Mouse (Mus musculus): ENCODE measurements around the gene Tram2. TPM values are rescaled to one million over a fixed set of nuclear protein-coding genes. Genes with fewer than 3 reads are reported as not detected.

The Tram2 gene
- polyA plus RNA-seq, 1 experiment from 2014 or later: 6.5 TPM

- ATAC-seq (ENCODE audit: insufficient number of reproducible peaks, insufficient read depth, low FRiP score, low TSS enrichment, low read depth): no peak
- 88% methylated on average over 12 of the region's 12 CpGs for WGBS
Measured at GRCm38 (mm10) chr1:21080362-21080761, 1.3 kb upstream of the Tram2 start.

GRCm38 (mm10) chr1:21078481-21079214 is 381 bp downstream of the Tram2 start:
- H3K4me3 ChIP-seq (replicated peaks): peak overlapping the region; percentile 68
- H3K4me1 ChIP-seq (replicated peaks): peaks cover 50% of the 10 kb centered on the region
- H3K36me3 ChIP-seq: no peaks in the 10 kb centered on the region
- under 1% methylated on average over 35 of the region's 36 CpGs for WGBS
- H3K4me2 ChIP-seq: peak overlapping the region; percentile 71
- 0 out of 2 replicates have a peak, but pooled peaks cover 3% of the 10 kb centered on the region for H3K27me3 ChIP-seq
- ATAC-seq (ENCODE audit: insufficient number of reproducible peaks, insufficient read depth, low FRiP score, low TSS enrichment, low read depth): peak; percentile 52
- no peaks in the 10 kb centered on the region for H3K9me3 ChIP-seq
- H3K27ac ChIP-seq: peak overlapping the region; percentile 93
- peak overlapping the region; percentile 74 for H3K9ac ChIP-seq (replicated peaks)

More at GRCm38 (mm10) chr1:21080362-21080761, 1.3 kb upstream of the Tram2 start:
- Histone ChIP-seq H3K4me1 (replicated peaks) (peaks cover 32% of the 10 kb centered on the region), H3K36me3 (no peaks in the 10 kb centered on the region), H3K27ac (no peak overlapping the region), H3K27me3 (0 out of 2 replicates have a peak, but pooled peaks cover 3% of the 10 kb centered on the region), H3K9ac (replicated peaks) (no peak overlapping the region), H3K4me2 (no peak overlapping the region), H3K4me3 (replicated peaks) (no peak overlapping the region), H3K9me3 (no peaks in the 10 kb centered on the region)

- H3K27me3 ChIP-seq: no peaks in the 10 kb centered on the region
- H3K4me2 ChIP-seq: peak overlapping the region; percentile 71
- peak overlapping the region; percentile 60; the same call in 1 of the 2 replicates for H3K27ac ChIP-seq
- no peaks in the 10 kb centered on the region for H3K36me3 ChIP-seq
- H3K9ac ChIP-seq (replicated peaks): 0 out of 2 replicates have a peak overlapping the region, but pooled peaks have one; percentile 74
- no peak for ATAC-seq (ENCODE audit: insufficient number of reproducible peaks, insufficient read depth, low FRiP score, low TSS enrichment, low read depth)
- H3K9me3 ChIP-seq: no peaks in the 10 kb centered on the region
- peaks cover 53% of the 10 kb centered on the region for H3K4me1 ChIP-seq (replicated peaks)
- peak overlapping the region; percentile 68 for H3K4me3 ChIP-seq (replicated peaks)
- WGBS: 87% methylated on average over 7 of the region's 7 CpGs
Measured at GRCm38 (mm10) chr1:21077619-21078018, 1.4 kb downstream of the Tram2 start.

GRCm38 (mm10) chr1:21077191-21077590 is 1.8 kb downstream of the Tram2 start:
- Histone ChIP-seq H3K9ac (replicated peaks) (no peak overlapping the region), H3K4me2 (peak overlapping the region; percentile 71), H3K27me3 (no peaks in the 10 kb centered on the region), H3K36me3 (no peaks in the 10 kb centered on the region), H3K27ac (peak overlapping the region; percentile 60), H3K9me3 (no peaks in the 10 kb centered on the region), H3K4me1 (replicated peaks) (peaks cover 53% of the 10 kb centered on the region), H3K4me3 (replicated peaks) (peak overlapping the region; percentile 68)
- no peak for ATAC-seq (ENCODE audit: insufficient number of reproducible peaks, insufficient read depth, low FRiP score, low TSS enrichment, low read depth)
- WGBS: 45% methylated on average over 5 of the region's 5 CpGs

- no peaks in the 10 kb centered on the region for H3K27me3 ChIP-seq
- peak overlapping the region; percentile 68 for H3K4me3 ChIP-seq (replicated peaks)
- no peak overlapping the region for H3K9ac ChIP-seq (replicated peaks)
- H3K27ac ChIP-seq: peak overlapping the region; percentile 60
- no peaks in the 10 kb centered on the region for H3K9me3 ChIP-seq
- H3K4me1 ChIP-seq (replicated peaks): peaks cover 53% of the 10 kb centered on the region
- 14% methylated on average over 6 of the region's 6 CpGs for WGBS
- peaks cover 3% of the 10 kb centered on the region; the same call in 1 of the 2 replicates for H3K36me3 ChIP-seq
- peak overlapping the region; percentile 71 for H3K4me2 ChIP-seq
- no peak for ATAC-seq (ENCODE audit: insufficient number of reproducible peaks, insufficient read depth, low FRiP score, low TSS enrichment, low read depth)
Measured at GRCm38 (mm10) chr1:21075986-21076495, 3.0 kb downstream of the Tram2 start.

- Histone ChIP-seq H3K4me3 (replicated peaks) (no peak overlapping the region), H3K27me3 (no peaks in the 10 kb centered on the region), H3K27ac (0 out of 2 replicates have a peak overlapping the region, but pooled peaks have one; percentile 4), H3K9me3 (no peaks in the 10 kb centered on the region), H3K4me2 (no peak overlapping the region), H3K36me3 (peaks cover 3% of the 10 kb centered on the region; the same call in 1 of the 2 replicates), H3K4me1 (replicated peaks) (peaks cover 53% of the 10 kb centered on the region), H3K9ac (replicated peaks) (no peak overlapping the region)
- WGBS: 85% methylated on average over 5 of the region's 5 CpGs
- no peak for ATAC-seq (ENCODE audit: insufficient number of reproducible peaks, insufficient read depth, low FRiP score, low TSS enrichment, low read depth)
Measured at GRCm38 (mm10) chr1:21074231-21074630, 4.8 kb downstream of the Tram2 start.

- no peak overlapping the region for H3K27ac ChIP-seq
- H3K4me1 ChIP-seq (replicated peaks): peaks cover 46% of the 10 kb centered on the region
- 88% methylated on average over 12 of the region's 12 CpGs for WGBS
- peaks cover 4% of the 10 kb centered on the region; the same call in 1 of the 2 replicates for H3K36me3 ChIP-seq
- no peak for ATAC-seq (ENCODE audit: insufficient number of reproducible peaks, insufficient read depth, low FRiP score, low TSS enrichment, low read depth)
- no peak overlapping the region for H3K9ac ChIP-seq (replicated peaks)
- H3K27me3 ChIP-seq: no peaks in the 10 kb centered on the region
- no peak overlapping the region for H3K4me2 ChIP-seq
- H3K9me3 ChIP-seq: 0 out of 2 replicates have a peak, but pooled peaks cover under 1% of the 10 kb centered on the region
- H3K4me3 ChIP-seq (replicated peaks): no peak overlapping the region
Measured at GRCm38 (mm10) chr1:21072875-21073444, 6.1 kb downstream of the Tram2 start.

GRCm38 (mm10) chr1:21070658-21071057 is 8.4 kb downstream of the Tram2 start:
- no peak overlapping the region for H3K4me2 ChIP-seq
- no peak overlapping the region for H3K4me3 ChIP-seq (replicated peaks)
- peaks cover 8% of the 10 kb centered on the region; the same call in 1 of the 2 replicates for H3K9me3 ChIP-seq
- no peak overlapping the region for H3K9ac ChIP-seq (replicated peaks)
- ATAC-seq (ENCODE audit: insufficient number of reproducible peaks, insufficient read depth, low FRiP score, low TSS enrichment, low read depth): no peak
- 83% methylated on average over 13 of the region's 13 CpGs for whole genome bisulfite sequencing
- H3K36me3 ChIP-seq: peaks cover 17% of the 10 kb centered on the region
- H3K27ac ChIP-seq: no peak overlapping the region
- peaks cover 23% of the 10 kb centered on the region for H3K4me1 ChIP-seq (replicated peaks)
- no peaks in the 10 kb centered on the region for H3K27me3 ChIP-seq

GRCm38 (mm10) chr1:21069830-21070522 is 9.1 kb downstream of the Tram2 start:
- H3K4me2 ChIP-seq: no peak overlapping the region
- no peak for ATAC-seq (ENCODE audit: insufficient number of reproducible peaks, insufficient read depth, low FRiP score, low TSS enrichment, low read depth)
- no peak overlapping the region for H3K27ac ChIP-seq
- no peak overlapping the region for H3K9ac ChIP-seq (replicated peaks)
- H3K36me3 ChIP-seq: peaks cover 20% of the 10 kb centered on the region
- peaks cover 16% of the 10 kb centered on the region for H3K4me1 ChIP-seq (replicated peaks)
- H3K27me3 ChIP-seq: no peaks in the 10 kb centered on the region
- H3K4me3 ChIP-seq (replicated peaks): no peak overlapping the region
- WGBS: 81% methylated on average over 12 of the region's 12 CpGs
- H3K9me3 ChIP-seq: peaks cover 8% of the 10 kb centered on the region; the same call in 1 of the 2 replicates

GRCm38 (mm10) chr1:21068491-21068890 is 10.5 kb downstream of the Tram2 start:
- H3K9ac ChIP-seq (replicated peaks): no peak overlapping the region
- H3K4me1 ChIP-seq (replicated peaks): 0 out of 2 replicates have a peak, but pooled peaks cover 2% of the 10 kb centered on the region
- no peak overlapping the region for H3K4me3 ChIP-seq (replicated peaks)
- ATAC-seq (ENCODE audit: insufficient number of reproducible peaks, insufficient read depth, low FRiP score, low TSS enrichment, low read depth): no peak
- no peak overlapping the region for H3K27ac ChIP-seq
- H3K4me2 ChIP-seq: no peak overlapping the region
- peaks cover 30% of the 10 kb centered on the region for H3K36me3 ChIP-seq
- 89% methylated on average over 1 of the region's 1 CpGs for WGBS
- H3K27me3 ChIP-seq: no peaks in the 10 kb centered on the region
- H3K9me3 ChIP-seq: peaks cover 8% of the 10 kb centered on the region; the same call in 1 of the 2 replicates
